Mouse (Mus musculus): Measurements from ENCODE around the gene BC055324. TPM values are rescaled to one million over a fixed set of nuclear protein-coding genes. Genes with fewer than 3 reads are reported as not detected.

Gene BC055324
- polyA plus RNA-seq, 1 experiment from 2014 or later = 52.6 TPM

DNA sequence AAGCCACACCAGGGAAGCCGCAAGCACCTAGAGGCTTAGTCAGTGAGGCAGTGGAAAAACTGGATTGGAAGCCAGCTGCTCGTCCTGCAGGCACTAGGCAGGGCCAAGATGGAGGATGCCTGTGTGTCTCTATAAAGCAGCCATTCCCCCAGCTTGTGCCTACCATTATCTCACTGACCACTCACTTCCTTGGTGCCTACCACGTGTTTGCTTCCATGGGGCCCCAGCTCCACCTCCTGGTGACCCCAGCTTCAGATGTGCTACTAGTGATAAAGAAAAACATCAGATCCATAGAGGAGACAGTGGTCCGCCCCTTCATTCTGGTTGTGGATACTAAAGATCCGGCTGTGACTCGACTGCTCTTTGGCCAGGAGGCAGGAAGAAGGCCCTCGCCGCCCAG lies 62.8 kb downstream of the BC055324 start:
- no peak overlapping the region for H3K27ac ChIP-seq (replicated peaks; ENCODE audit: low read depth, low read length)
- H3K36me3 ChIP-seq (replicated peaks; ENCODE audit: control insufficient read depth, insufficient read depth, low read depth, low read length) = peaks cover 7% of the 10 kb centered on the region
- no peak overlapping the region for H3K4me3 ChIP-seq (ENCODE audit: low read depth, low read length)
- no peaks in the 10 kb centered on the region for H3K4me1 ChIP-seq (ENCODE audit: control insufficient read depth, insufficient read depth, low read length)
- H3K9ac ChIP-seq (replicated peaks; ENCODE audit: low read length) = no peak overlapping the region
- ATAC-seq (replicated peaks; ENCODE audit: insufficient number of reproducible peaks, low FRiP score, low TSS enrichment, low read depth) (no peak), DNase-seq (ENCODE audit: low spot score) (no peak)
- no peak overlapping the region for H3K4me2 ChIP-seq (ENCODE audit: low read depth, low read length)
- H3K9me3 ChIP-seq (replicated peaks; ENCODE audit: control insufficient read depth, low read length) = no peaks in the 10 kb centered on the region
- H3K27me3 ChIP-seq (ENCODE audit: control insufficient read depth, insufficient read depth, low read length) = no peaks in the 10 kb centered on the region
- 80% methylated on average over 8 of the region's 8 CpGs for WGBS

GRCm38 (mm10) chr1:163930458-163930794 lies 64.2 kb downstream of the BC055324 start:
- ATAC-seq (replicated peaks; ENCODE audit: insufficient number of reproducible peaks, low FRiP score, low TSS enrichment, low read depth) (peak; percentile 27), DNase-seq (ENCODE audit: low spot score) (peak; percentile 19)
- Histone ChIP-seq H3K4me1 (ENCODE audit: control insufficient read depth, insufficient read depth, low read length) (no peaks in the 10 kb centered on the region), H3K4me2 (ENCODE audit: low read depth, low read length) (peak overlapping the region; percentile 72), H3K27ac (replicated peaks; ENCODE audit: low read depth, low read length) (no peak overlapping the region), H3K9me3 (replicated peaks; ENCODE audit: control insufficient read depth, low read length) (no peaks in the 10 kb centered on the region), H3K4me3 (ENCODE audit: low read depth, low read length) (peak overlapping the region; percentile 92), H3K27me3 (ENCODE audit: control insufficient read depth, insufficient read depth, low read length) (no peaks in the 10 kb centered on the region), H3K9ac (replicated peaks; ENCODE audit: low read length) (peak overlapping the region; percentile 93), H3K36me3 (replicated peaks; ENCODE audit: control insufficient read depth, insufficient read depth, low read depth, low read length) (0 out of 2 replicates have a peak, but pooled peaks cover 3% of the 10 kb centered on the region)
- 8% methylated on average over 12 of the region's 12 CpGs for WGBS

DNA sequence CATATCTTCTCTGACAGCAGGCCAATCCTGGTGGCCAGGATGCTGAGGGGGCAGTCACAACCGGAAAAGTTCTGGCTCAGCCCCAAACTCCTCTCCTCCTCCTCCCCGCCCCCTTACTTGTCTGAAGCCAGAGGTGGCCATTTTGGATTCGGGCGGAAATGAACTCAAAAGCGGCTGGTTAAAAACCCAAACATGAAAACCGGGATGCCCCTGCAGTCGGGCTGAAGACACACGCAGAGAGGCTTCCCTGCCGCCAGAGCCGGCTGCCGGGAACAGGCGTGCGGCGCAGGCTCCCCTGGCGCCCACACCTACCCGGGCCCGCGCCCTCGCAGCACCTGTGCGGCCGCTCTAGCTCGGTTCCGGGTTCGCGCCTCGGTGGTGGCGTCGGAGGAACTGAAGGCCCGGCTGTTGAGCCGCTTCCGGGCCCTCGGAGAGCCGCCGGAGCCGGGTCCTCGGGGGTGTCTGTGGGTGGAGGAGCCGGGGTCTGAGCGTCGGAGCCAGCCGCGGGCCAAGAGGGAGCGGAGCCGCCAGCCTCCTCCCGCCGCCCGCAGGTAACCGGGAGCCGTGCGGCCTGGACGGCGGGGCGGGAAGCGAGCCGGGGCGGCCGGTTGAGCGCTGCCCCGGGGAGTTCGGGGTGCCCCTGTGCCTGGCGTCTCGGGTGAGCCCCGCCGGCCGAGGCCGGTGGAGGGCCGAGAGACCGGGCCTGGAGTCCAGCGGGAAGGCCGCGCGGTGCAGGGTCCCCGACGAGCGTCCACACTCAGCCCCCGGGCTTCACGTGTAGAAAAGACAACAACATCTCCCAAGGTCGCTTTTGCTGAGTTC lies 64.7 kb downstream of the BC055324 start:
- peak overlapping the region; percentile 72 for H3K4me2 ChIP-seq (ENCODE audit: low read depth, low read length)
- peak overlapping the region; percentile 52; the same call in 1 of the 2 replicates for H3K27ac ChIP-seq (replicated peaks; ENCODE audit: low read depth, low read length)
- no peaks in the 10 kb centered on the region for H3K9me3 ChIP-seq (replicated peaks; ENCODE audit: control insufficient read depth, low read length)
- H3K36me3 ChIP-seq (replicated peaks; ENCODE audit: control insufficient read depth, insufficient read depth, low read depth, low read length) = 0 out of 2 replicates have a peak, but pooled peaks cover 3% of the 10 kb centered on the region
- H3K4me3 ChIP-seq (ENCODE audit: low read depth, low read length) = peak overlapping the region; percentile 92
- DNase-seq (ENCODE audit: low spot score) (peak; percentile 95), ATAC-seq (replicated peaks; ENCODE audit: insufficient number of reproducible peaks, low FRiP score, low TSS enrichment, low read depth) (peak; percentile 92)
- peak overlapping the region; percentile 93 for H3K9ac ChIP-seq (replicated peaks; ENCODE audit: low read length)
- under 1% methylated on average over 64 of the region's 77 CpGs for WGBS
- H3K27me3 ChIP-seq (ENCODE audit: control insufficient read depth, insufficient read depth, low read length) = no peaks in the 10 kb centered on the region
- no peaks in the 10 kb centered on the region for H3K4me1 ChIP-seq (ENCODE audit: control insufficient read depth, insufficient read depth, low read length)

- no peaks in the 10 kb centered on the region for H3K4me1 ChIP-seq (ENCODE audit: control insufficient read depth, insufficient read depth, low read length)
- peak within 1 kb of the TSS; percentile 92 for H3K4me3 ChIP-seq (ENCODE audit: low read depth, low read length)
- H3K27me3 ChIP-seq (ENCODE audit: control insufficient read depth, insufficient read depth, low read length) = no peaks in the 10 kb centered on the region
- peak within 1 kb of the TSS; percentile 72 for H3K4me2 ChIP-seq (ENCODE audit: low read depth, low read length)
- ATAC-seq (replicated peaks; ENCODE audit: insufficient number of reproducible peaks, low FRiP score, low TSS enrichment, low read depth) (no peak), DNase-seq (ENCODE audit: low spot score) (no peak)
- peak within 1 kb of the TSS; percentile 52; the same call in 1 of the 2 replicates for H3K27ac ChIP-seq (replicated peaks; ENCODE audit: low read depth, low read length)
- no peaks in the 10 kb centered on the region for H3K9me3 ChIP-seq (replicated peaks; ENCODE audit: control insufficient read depth, low read length)
- H3K36me3 ChIP-seq (replicated peaks; ENCODE audit: control insufficient read depth, insufficient read depth, low read depth, low read length) = no peaks in the 10 kb centered on the region
- WGBS = 71% methylated on average over 7 of the region's 7 CpGs
- H3K9ac ChIP-seq (replicated peaks; ENCODE audit: low read length) = peak within 1 kb of the TSS; percentile 93
These were observed 65.8 kb downstream of the BC055324 start, which contains the start of gene Scyl3 for GRCm38 (mm10) chr1:163928846-163929245. Gene Scyl3 (plus strand): TSS chr1:163929100.

DNA sequence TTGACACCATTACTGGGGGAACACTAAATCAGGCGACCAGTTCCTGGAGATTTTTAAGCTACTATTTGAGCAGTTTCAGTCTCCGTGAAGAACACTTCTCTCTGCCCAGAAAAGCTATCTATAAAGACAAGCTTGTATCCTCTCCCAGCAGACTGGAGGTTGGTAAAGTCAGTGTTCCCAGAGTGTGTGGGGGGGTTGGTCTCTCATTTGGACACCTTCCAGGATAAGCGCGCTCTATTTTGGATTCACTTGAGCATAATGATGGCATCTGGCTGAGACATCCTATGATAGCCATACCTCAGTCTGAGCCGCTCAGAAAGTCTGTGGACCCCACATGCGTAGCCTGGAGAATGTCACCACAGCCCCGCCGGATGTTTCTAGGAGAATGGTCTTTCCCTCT lies 70.5 kb downstream of the BC055324 start:
- H3K27me3 ChIP-seq (ENCODE audit: control insufficient read depth, insufficient read depth, low read length) = no peaks in the 10 kb centered on the region
- H3K36me3 ChIP-seq (replicated peaks; ENCODE audit: control insufficient read depth, insufficient read depth, low read depth, low read length) = no peaks in the 10 kb centered on the region
- no peaks in the 10 kb centered on the region for H3K4me1 ChIP-seq (ENCODE audit: control insufficient read depth, insufficient read depth, low read length)
- 88% methylated on average over 8 of the region's 8 CpGs for WGBS
- no peak overlapping the region for H3K4me3 ChIP-seq (ENCODE audit: low read depth, low read length)
- DNase-seq (ENCODE audit: low spot score) (no peak), ATAC-seq (replicated peaks; ENCODE audit: insufficient number of reproducible peaks, low FRiP score, low TSS enrichment, low read depth) (no peak)
- H3K4me2 ChIP-seq (ENCODE audit: low read depth, low read length) = no peak overlapping the region
- H3K27ac ChIP-seq (replicated peaks; ENCODE audit: low read depth, low read length) = no peak overlapping the region
- no peaks in the 10 kb centered on the region for H3K9me3 ChIP-seq (replicated peaks; ENCODE audit: control insufficient read depth, low read length)
- H3K9ac ChIP-seq (replicated peaks; ENCODE audit: low read length) = no peak overlapping the region

DNA sequence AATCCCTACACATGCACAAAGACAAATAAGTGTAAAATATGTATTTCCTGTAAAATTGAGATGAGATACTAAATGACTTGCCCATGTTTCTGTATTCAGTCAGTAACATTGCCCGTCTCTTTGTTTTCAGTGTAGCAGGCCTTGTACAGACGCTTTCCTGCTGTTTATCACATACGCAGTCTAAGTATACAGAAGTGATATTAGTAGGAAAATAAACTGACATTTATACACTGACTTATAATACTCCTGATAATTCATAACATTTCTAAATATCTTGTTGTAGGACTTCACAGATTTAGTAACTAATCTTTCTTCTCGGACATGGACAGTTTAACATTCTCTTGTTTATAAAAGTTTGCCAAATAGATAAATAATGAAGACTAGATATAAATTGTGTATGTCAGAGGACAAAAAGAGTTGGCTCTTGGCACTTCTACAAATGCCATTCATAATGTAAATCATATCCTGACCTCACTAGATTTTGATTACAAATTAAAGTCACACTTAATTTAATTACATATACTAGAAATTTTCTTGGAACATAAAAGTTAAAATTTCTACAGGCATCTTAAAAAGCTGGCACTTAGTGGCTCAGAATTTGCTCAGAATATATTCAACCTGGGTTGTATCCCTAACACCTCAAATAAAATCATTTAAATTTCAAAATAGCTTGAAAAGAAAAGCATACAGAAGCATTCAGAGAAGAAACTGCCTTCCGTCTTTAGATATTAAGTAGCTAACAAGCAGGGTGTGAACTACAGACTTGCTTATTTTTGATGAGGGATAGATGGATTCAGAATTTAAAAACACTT lies 77.0 kb downstream of the BC055324 start:
- no peaks in the 10 kb centered on the region for H3K4me1 ChIP-seq (ENCODE audit: control insufficient read depth, insufficient read depth, low read length)
- H3K36me3 ChIP-seq (replicated peaks; ENCODE audit: control insufficient read depth, insufficient read depth, low read depth, low read length) = no peaks in the 10 kb centered on the region
- H3K9me3 ChIP-seq (replicated peaks; ENCODE audit: control insufficient read depth, low read length) = no peaks in the 10 kb centered on the region
- no peak overlapping the region for H3K9ac ChIP-seq (replicated peaks; ENCODE audit: low read length)
- WGBS = 91% methylated on average over 5 of the region's 5 CpGs
- DNase-seq (ENCODE audit: low spot score) (no peak), ATAC-seq (replicated peaks; ENCODE audit: insufficient number of reproducible peaks, low FRiP score, low TSS enrichment, low read depth) (no peak)
- no peak overlapping the region for H3K27ac ChIP-seq (replicated peaks; ENCODE audit: low read depth, low read length)
- no peak overlapping the region for H3K4me3 ChIP-seq (ENCODE audit: low read depth, low read length)
- H3K27me3 ChIP-seq (ENCODE audit: control insufficient read depth, insufficient read depth, low read length) = no peaks in the 10 kb centered on the region
- no peak overlapping the region for H3K4me2 ChIP-seq (ENCODE audit: low read depth, low read length)

- Histone ChIP-seq H3K27me3 (ENCODE audit: control insufficient read depth, insufficient read depth, low read length) (no peaks in the 10 kb centered on the region), H3K9me3 (replicated peaks; ENCODE audit: control insufficient read depth, low read length) (no peaks in the 10 kb centered on the region), H3K27ac (replicated peaks; ENCODE audit: low read depth, low read length) (no peak overlapping the region), H3K36me3 (replicated peaks; ENCODE audit: control insufficient read depth, insufficient read depth, low read depth, low read length) (no peaks in the 10 kb centered on the region), H3K9ac (replicated peaks; ENCODE audit: low read length) (no peak overlapping the region), H3K4me3 (ENCODE audit: low read depth, low read length) (no peak overlapping the region), H3K4me1 (ENCODE audit: control insufficient read depth, insufficient read depth, low read length) (no peaks in the 10 kb centered on the region), H3K4me2 (ENCODE audit: low read depth, low read length) (no peak overlapping the region)
- ATAC-seq (replicated peaks; ENCODE audit: insufficient number of reproducible peaks, low FRiP score, low TSS enrichment, low read depth) = no peak
- WGBS = 87% methylated on average over 11 of the region's 11 CpGs
- no peak for DNase-seq (ENCODE audit: low spot score)
These were observed 82.6 kb downstream of the BC055324 start for GRCm38 (mm10) chr1:163911981-163912380.

GRCm38 (mm10) chr1:163910785-163911184 lies 83.8 kb downstream of the BC055324 start:
- no peak overlapping the region for H3K9ac ChIP-seq (replicated peaks; ENCODE audit: low read length)
- no peaks in the 10 kb centered on the region for H3K36me3 ChIP-seq (replicated peaks; ENCODE audit: control insufficient read depth, insufficient read depth, low read depth, low read length)
- H3K4me1 ChIP-seq (ENCODE audit: control insufficient read depth, insufficient read depth, low read length) = no peaks in the 10 kb centered on the region
- H3K9me3 ChIP-seq (replicated peaks; ENCODE audit: control insufficient read depth, low read length) = no peaks in the 10 kb centered on the region
- no peak overlapping the region for H3K4me2 ChIP-seq (ENCODE audit: low read depth, low read length)
- ATAC-seq (replicated peaks; ENCODE audit: insufficient number of reproducible peaks, low FRiP score, low TSS enrichment, low read depth) = no peak
- WGBS = 89% methylated on average over 9 of the region's 9 CpGs
- no peaks in the 10 kb centered on the region for H3K27me3 ChIP-seq (ENCODE audit: control insufficient read depth, insufficient read depth, low read length)
- H3K27ac ChIP-seq (replicated peaks; ENCODE audit: low read depth, low read length) = no peak overlapping the region
- H3K4me3 ChIP-seq (ENCODE audit: low read depth, low read length) = no peak overlapping the region
- DNase-seq (ENCODE audit: low spot score) = no peak
